Mouse (Mus musculus): ENCODE measurements around the gene Tspan9.

Tspan9 gene

DNA sequence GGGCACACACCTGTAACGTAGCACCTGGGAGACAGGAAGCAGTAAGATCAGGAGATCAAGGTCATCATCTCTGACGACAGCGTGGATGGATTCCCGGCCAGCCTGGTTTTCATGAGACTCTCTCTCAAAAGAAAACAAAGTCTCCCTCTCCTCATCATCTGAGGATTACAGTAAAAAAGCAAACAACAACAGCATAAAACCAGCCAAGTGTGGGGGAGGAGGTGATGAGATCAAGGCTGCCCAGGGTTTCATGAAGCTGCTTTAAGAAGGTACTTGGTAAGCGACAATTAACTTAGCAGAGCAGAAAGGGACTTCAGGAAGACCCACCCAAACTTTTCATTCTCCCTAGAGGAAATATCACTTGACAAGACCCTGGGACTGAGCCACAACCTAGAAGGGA lies 39.5 kb downstream of the Tspan9 start:
- no peak for DNase-seq (ENCODE audit: low spot score)

DNA sequence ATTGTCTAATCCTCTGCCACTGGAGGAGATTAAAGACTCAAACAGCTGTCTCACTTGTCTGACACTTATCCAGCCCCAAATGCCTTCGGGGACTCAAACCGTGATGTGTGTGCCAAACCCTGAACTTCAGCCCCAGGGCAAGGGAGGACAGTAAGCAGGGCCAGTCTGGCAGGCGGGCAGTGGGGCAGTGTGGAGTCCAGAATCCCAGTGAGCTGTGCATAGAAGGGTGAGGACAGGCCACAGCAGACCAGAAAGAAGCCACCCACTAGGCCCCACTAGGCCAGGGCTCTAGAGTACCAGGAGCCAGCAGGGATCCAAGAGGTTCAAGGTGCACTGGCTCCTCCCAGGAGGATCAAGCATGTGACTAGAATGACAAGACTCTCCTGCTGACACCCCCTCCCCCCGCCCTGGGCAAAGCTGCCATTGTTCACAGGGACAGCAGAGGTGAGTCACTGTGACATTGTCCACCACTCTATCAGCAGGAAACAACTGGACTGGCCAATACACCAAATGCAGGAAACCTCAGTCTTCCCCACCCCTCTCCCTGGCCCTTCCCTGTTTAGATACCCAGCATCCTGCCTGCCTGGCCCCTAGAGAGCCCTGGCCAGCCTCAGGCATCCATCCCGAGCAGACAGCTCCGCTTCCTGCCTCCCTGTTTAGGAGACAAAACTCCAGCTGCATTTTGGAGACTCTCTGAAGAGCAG lies 40.9 kb downstream of the Tspan9 start:
- no peak for DNase-seq (ENCODE audit: low spot score)

DNA sequence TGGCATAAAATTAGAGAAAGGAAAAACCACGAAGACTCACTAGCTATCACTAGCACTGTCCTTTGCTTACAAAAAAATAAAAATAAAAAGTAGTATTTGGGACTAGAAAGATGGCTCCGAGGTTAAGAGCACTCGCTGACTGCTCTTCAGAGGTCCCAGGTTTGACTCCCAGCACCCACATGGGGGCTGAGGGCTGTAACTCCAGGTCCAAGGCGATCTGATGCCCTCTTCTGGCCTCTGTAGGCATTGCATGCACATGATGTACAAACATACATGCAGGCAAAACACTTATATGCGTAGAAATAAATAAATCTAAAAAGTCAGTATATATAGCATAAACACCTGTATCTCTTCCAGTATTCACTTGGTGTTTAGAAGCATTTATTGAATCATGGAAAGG lies 43.5 kb downstream of the Tspan9 start:
- no peak for DNase-seq (ENCODE audit: low spot score)

GRCm38 (mm10) chr6:128099190-128099589 lies 44.2 kb downstream of the Tspan9 start:
- DNase-seq (ENCODE audit: low spot score) = no peak

- DNase-seq (ENCODE audit: low spot score) = no peak
Measured at GRCm38 (mm10) chr6:128096521-128096920, 46.9 kb downstream of the Tspan9 start.

DNA sequence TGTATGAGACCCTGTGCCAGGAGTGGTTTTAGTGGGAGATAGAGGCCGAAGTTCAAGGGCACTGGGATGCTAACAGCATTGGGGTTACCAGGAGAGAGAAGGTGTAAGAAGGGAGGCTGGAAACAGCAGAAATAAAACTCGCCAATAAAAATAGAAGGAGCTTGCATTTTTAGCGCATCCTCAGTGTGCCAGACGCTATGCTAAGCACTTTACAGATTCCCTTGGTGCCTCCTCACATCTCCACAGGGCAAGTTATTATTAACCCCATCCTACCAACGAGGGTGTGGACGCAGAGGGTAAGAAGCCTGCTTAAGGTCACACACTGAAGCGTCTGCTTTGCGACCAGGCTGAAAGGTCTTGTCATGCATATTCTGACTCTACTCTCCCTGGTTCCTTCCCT lies 47.5 kb downstream of the Tspan9 start:
- DNase-seq (ENCODE audit: low spot score) = no peak

DNA sequence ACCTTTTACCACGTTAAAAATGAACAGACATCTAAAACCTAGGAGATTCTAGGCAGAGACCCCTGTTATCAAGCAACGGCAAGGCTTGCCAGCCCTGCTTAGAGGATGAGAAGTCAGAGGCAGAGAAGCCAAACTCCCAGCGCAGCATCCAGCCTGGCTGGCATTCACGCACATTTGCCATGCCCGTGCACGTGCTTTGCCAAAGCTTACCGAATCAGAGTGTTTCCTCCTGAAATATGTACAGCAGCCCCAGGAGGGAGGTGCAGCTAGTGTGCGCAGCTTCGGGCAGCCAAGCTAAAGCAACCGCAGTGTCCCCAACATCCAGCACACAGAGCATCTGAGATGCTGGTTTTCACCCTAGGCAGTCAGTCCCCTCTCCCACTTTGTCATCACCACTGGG lies 48.3 kb downstream of the Tspan9 start:
- DNase-seq (ENCODE audit: low spot score) = no peak

DNA sequence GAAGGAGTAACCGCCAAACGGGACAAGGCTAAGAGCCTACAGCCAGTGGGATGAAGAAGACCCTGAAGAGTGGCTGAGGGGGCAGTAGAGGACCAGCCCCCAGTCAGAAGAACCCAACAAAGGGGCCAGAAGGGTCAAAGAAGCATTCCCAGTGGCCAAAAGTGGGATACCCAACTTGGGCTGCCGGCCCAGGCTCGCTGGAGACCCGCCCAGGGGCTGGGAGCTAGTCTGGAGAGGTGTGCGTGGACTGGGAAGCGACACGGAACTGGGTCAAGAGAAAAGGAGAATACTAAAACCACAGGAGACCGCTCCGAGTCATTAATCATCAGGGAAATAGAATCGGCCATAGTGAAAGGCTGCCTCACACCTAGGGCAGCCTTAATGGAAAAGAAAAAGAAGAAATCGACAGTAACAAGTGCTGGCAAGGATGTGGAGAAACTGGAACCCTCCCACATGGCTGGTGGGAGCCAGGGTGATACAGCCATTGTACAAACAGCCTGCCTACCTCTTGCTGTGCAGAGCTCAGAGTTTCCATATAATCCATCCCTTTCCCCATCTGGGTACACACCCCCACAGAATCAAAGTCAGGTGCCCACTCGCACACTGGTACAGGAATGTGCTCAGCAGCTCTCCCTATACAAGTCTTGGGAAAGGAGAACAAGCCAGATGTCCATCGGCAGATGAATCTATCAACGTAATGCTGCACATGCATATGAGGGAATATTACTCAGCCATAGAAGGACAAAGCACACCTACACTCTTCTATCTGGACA lies 49.4 kb downstream of the Tspan9 start:
- no peak for DNase-seq (ENCODE audit: low spot score)

GRCm38 (mm10) chr6:128092621-128093020 lies 50.8 kb downstream of the Tspan9 start:
- DNase-seq (ENCODE audit: low spot score) = no peak

DNA sequence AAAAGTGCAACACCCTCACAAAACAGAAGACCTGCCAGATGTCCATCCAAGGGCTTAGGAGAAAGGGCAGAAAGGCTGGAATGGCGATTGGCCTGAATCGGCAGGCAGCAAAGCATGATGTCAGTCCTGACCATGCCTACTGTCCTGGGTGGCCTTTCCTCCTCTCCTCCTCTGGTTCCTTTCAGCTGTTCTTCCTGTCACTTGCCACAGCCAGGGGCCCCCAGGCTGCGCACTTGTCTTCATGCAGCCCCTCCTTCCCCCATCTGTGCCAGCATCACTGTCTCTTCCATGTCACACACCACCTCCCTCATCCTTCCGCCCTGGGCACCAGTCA lies 51.6 kb downstream of the Tspan9 start:
- DNase-seq (ENCODE audit: low spot score) = no peak

DNA sequence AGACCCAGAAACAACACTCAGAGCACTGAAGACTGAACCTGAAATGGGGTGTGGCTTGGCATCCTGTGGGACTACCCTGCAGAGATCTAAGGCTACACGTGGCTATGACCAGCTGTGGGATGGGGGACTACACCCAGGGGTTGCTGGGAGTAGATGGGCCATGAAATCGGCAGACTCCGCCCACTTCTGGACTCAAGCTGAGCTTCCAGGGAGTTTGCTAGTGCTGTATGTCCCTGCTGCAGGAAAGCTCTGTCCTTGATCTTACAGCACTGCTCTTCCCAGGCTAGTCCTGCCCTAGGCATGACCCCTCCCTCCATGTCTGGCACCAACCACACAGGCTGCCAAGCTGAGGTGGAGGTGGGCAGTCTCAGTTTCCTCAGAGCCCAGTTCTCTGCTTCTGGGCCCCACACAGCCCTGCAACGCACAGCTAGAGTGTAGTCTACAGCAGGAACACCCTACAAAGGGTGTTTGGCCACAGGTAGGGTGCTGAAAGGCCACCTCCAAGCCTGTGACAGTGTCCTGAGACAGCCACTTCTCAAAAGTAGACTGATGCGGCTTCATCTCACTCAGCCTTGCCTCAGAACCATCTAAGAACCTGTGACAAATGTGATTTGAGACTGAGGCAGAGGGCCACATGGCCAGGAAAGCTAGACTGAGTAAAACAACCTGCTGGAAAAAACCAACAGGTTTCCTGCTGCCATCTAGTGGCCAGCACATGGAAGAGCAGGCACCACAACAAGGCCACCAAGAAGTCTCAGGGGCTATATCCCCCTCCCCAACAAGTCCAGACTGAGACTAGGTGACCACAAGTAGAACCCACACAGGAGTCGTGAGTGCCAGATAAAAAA lies 52.2 kb downstream of the Tspan9 start:
- DNase-seq (ENCODE audit: low spot score) = peak; percentile 72

DNA sequence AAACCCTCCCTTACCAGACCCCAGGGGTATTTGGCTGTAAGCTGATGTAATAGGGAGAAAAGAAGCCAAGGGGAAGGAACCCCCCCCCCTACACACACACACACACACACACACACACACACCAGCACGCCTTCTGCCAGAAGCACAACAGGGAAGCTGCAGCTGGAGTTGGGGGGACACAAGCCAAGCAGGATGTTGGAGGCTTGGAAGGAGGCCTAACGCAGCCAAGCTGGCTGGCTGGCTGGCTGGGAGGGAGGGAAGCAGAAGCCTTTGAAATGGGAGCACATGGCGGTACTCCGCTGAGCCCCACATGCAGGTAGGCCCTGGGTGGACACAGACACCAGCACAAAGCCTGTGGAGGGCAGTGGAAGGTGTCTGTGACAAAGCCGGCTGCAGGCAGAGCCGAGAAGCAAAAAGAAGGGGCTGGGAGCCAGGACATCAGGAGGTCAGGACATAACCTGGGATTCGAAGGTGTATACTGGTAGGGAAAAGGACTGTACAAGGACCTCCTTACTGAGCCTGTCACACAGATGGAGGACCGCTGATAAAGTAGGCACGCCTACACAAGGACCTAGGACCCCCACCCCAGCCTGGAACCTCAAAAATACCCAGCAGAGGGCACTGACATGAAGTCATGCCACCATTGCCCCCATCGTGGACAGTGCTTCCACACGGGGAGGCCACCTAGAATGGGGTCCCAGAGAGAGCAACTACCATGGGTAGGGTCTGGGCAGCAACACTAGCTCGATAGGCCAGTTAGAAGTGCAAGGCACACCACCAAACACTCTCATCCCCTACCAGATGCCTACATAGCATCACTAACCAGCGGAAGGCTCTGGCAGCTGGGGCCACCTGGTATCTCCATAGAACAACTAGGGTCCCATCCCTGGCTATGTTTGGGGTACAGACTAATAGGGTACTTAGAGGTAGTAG lies 53.4 kb downstream of the Tspan9 start:
- DNase-seq (ENCODE audit: low spot score) = peak; percentile 68

GRCm38 (mm10) chr6:128088746-128089523 lies 54.5 kb downstream of the Tspan9 start:
- no peak for DNase-seq (ENCODE audit: low spot score)

DNA sequence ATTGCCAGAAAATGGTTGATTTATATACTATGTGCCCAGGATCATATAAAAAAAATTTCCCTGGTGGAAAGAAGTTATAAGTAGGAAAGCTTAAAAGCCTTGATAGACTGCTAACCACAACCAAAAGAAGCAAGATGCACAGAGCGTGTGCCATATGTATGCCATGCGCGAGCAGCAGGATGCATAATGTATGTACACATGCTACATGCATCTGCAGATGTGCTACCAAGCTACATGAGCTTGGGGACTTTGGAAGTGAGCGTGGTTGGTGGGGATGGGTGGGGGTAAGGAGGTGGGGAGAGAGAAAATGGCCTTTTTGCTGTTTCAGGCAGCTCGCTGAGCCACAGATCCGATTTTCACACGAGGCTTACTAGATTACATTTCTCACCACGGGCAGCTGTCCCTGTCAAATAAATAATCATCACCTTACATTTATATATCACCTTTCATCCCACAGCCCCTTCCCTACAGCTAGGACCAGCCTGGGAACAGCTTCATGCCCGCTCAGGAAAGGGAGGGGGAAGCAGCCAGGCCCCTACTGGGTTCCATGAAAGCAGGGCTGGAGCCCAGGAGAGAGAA lies 57.8 kb downstream of the Tspan9 start:
- no peak for DNase-seq (ENCODE audit: low spot score)

- no peak for DNase-seq (ENCODE audit: low spot score)
Measured at GRCm38 (mm10) chr6:128083305-128083704, 60.1 kb downstream of the Tspan9 start.

DNA sequence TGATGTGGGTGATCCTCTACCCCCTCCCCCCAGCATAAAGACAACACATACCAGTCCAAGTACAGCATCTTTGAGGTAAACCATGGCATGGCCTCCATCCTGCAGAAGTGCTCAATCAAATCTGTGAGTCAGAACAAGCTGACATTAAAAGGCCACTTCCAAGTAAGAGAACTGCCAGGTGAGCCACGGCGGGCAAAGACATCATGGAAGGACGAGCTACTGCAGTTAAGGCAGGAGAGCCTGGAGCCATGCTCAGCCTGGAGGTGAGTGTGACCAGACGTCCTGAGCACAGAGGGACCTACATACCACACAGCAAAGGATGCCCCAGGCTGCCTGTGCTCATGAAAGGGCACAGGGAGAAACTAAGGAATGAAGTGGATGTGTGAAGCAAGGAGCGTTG lies 61.6 kb downstream of the Tspan9 start:
- no peak for DNase-seq (ENCODE audit: low spot score)

DNA sequence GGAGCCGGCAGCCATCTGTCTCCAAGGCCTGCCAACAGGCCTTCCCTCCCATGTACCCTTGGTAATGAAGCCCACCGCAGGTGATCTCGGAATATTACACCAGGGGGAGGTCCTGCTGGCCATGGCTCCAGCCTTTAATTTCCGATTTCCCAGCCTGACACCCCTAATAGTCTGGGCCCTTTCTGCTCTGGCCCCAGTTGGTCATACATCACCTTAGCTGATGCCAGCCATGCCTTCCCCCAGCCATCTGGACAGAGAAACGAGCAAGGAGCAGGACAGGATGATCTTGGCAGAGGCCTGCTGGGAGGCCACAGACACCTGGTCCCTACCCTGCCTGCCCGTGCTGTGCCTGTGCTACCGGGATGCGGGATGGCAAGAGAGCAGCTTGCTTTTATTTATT lies 62.1 kb downstream of the Tspan9 start:
- DNase-seq (ENCODE audit: low spot score) = no peak

GRCm38 (mm10) chr6:128079576-128080224 lies 63.7 kb downstream of the Tspan9 start:
- no peak for DNase-seq (ENCODE audit: low spot score)

GRCm38 (mm10) chr6:128078508-128078907 lies 64.9 kb downstream of the Tspan9 start:
- DNase-seq (ENCODE audit: low spot score) = no peak

All from testis, postnatal 10 days (tissue).